Mouse (Mus musculus) splenic B cell, adult 2 months (primary cell): ENCODE data around the gene Gm3238.
"Not testable (repeated sequence)": the region's sequence is repeated elsewhere in the genome, so short reads cannot be mapped to it uniquely, and the experiment has no call there.

ENCODE experiments used
- DNase-seq: peaks from one replicate; pipeline ENCODE4 v3.0.0-alpha.2; 2011; ENCODE audit warnings: low read depth, low spot score
- H3K27me3 ChIP-seq: 2 replicates; pipeline ENCODE4 v1.6.1; 2012; ENCODE audit warnings: mild to moderate bottlenecking, low read length, moderate library complexity, mixed read lengths; ENCODE audit not compliant: control insufficient read depth, poor library complexity, insufficient read depth, severe bottlenecking
- H3K36me3 ChIP-seq: 2 replicates; pipeline ENCODE4 v1.6.1; 2012; ENCODE audit warnings: mild to moderate bottlenecking, low read length, moderate library complexity, mixed read lengths; ENCODE audit not compliant: control insufficient read depth, poor library complexity, insufficient read depth, severe bottlenecking

Gene Gm3238

DNA sequence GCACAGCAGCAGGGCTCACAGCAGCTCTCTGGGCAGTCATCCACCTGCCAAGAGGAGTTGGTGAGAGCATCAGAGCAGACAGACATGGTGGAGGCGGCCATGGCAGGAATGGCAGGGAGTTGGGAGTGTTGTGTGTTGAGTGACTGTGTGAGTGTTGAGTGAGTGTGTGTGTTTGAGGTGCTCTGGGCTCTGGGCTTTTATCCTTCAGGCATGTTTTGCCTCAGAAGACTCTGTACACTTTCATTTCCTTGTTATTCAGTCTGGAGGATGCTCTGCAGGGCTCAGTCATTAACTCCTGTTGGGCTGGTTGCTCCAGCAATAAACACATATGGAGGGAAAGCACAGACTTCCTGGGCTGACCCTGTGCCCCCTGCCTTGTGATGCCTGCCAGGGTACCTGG, at the start of gene Gm3238:
Gm3238 (minus strand) TSS at position 101 of the 400 bp plus-strand sequence.
- H3K36me3 ChIP-seq, H3K27me3 ChIP-seq, DNase-seq: not testable (repeated sequence)

DNA sequence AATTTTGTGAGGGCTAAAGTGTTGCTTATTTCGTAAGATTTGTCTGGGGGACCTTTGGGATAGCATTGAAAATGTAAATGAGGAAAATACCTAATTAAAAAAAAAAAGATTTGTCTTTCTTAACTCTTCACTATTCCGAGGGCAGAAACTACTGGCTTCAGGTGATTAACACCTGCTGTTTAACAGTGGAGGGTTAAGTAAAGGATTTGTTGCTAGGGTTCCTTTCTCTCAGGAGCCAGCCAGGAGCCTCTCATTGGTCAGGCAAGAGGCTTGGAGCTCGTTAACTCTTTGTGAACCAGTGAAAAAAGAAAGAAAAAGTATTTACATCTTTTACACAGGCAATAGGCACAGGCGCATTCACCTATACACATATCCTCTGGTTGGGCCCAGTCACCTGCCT, 48.1 kb upstream of the Gm3238 start:
- no peaks in the 10 kb centered on the region for H3K27me3 ChIP-seq
- H3K36me3 ChIP-seq, result no peaks in the 10 kb centered on the region
- no peak for DNase-seq

DNA sequence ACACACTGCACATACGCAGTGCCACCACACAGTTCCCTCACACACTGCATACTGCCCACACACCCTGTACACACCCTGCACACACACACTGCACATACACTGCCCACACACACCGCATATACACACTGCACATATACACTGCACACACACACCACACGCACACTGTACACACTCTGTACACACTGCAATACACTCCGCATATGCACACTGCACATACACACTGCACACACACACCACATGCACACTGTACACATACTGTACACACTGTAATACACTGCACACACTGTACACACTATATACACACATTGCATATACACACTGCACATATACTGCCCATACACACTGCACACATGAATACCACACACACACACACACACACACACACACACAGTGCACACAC, 47.4 kb upstream of the Gm3238 start:
- Histone ChIP-seq H3K36me3 (no peaks in the 10 kb centered on the region), H3K27me3 (no peaks in the 10 kb centered on the region)
- no peak for DNase-seq

DNA sequence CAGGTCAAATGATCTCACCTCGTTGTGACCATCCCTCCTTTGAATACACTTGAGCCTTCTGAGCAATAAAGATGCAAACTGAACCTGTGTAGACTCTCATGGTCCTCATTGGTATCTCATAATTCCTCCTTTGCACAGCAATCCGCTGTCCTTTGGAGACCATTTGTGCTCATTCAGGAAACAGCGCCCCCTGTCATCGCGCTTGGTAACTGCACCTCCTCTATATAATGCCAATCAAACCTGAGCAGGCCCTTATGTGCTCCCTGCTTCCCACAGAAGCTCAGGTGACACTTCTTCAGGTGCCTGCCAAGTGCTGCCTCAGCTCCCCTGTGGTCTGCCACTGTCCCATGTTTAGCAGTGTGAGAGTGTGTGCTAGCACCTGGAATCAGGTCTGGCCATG, 44.4 kb upstream of the Gm3238 start:
- DNase-seq, result peak; percentile 49

DNA sequence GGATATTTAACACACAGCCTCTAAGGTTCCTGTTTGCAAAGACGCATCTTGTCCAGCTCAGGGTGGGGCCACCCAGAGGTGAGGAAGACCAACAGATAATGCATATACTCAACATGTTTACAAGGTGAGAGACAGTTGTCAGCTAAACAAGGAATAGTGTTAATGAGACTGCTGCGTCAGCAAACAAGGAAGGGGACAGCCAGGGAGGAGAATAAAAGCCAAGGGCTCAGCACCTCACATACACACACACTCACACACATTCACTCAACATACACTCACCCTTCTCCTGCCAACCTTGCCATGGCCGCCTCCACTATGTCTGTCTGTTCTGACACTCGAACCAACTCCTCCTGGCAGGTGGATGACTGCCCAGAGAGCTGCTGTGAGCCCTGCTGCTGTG, 43.3 kb upstream of the Gm3238 start, which contains the start of gene Gm2696:
Gm2696 (plus strand) TSS at position 301 of the 400 bp plus-strand sequence.
- Histone ChIP-seq H3K27me3 (no peaks in the 10 kb centered on the region), H3K36me3 (no peaks in the 10 kb centered on the region)
- DNase-seq, result no peak

More for the DNA sequence above, 44.4 kb upstream of the Gm3238 start:
- Histone ChIP-seq H3K27me3 (no peaks in the 10 kb centered on the region), H3K36me3 (no peaks in the 10 kb centered on the region)

DNA sequence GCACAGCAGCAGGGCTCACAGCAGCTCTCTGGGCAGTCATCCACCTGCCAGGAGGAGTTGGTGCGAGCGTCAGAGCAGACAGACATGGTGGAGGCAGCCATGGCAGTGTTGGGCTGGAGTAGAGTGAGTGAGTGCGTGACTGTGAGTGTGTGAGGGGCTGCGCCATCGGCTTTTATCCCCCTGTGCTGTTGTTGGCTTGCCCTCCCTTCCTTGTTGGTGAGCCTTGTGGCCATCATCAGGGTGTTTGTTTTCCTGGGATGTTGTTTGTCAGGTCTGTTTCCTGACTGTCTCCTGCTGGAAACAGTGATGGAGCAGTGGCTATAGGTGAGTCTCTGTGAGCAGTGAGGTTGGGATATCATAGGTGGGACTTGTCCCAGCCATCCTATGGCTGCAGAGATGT, 40.6 kb upstream of the Gm3238 start, which contains the start of gene Gm9507:
Gm9507 (minus strand) TSS at position 101 of the 400 bp plus-strand sequence.
- Histone ChIP-seq H3K27me3 (no peaks in the 10 kb centered on the region), H3K36me3 (no peaks in the 10 kb centered on the region)
- no peak for DNase-seq

DNA sequence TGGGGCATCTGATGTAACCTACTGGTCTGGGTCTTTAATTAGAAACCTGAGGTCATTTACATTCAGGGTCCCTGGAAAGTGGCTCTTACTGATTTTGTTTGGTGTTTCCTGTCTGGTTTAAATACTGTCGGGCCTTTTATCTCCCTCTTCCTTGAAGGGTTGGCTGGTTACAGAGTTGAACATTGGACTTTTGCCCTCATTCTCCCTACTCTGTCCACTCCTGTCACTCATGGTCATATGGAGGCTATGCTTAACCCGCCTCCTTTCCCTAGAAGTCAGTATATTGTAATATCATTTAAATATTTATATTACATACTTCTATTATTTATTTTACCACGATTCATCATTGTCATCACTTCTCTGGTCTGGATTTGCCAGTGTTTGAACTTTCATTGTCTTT, 33.0 kb upstream of the Gm3238 start:
- no peaks in the 10 kb centered on the region for H3K36me3 ChIP-seq
- H3K27me3 ChIP-seq, result no peaks in the 10 kb centered on the region
- DNase-seq, result no peak

DNA sequence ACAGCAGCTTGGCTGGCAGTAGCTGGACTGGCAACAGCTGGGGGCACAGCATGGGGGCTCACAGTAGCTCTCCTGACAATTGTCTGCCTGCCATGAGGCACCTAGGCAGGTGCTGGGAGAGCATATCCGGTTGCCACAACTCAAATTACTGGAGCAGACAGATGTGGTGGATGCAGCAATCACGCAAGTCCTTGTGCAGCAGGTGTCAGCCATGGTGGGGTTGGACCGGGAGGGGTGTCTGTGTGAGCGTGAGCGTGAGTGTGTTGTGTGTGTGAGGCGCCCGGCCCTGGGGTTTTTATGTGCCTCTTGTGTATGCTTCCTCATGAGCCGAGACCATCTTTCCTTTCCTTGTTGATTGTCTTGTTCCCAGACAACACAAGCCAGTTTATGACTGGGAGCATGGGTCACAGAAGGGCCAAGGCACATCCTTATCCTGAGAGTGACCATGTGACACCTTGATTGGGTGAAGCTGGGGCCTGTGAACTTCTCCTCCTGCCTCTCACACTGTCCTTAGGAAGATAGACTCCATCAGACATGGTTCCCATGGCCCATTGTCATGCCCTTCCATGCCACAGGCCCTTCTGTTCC, 27.9 kb upstream of the Gm3238 start, which contains the start of gene Gm19668:
Gm19668 (minus strand) TSS at position 213 of the 588 bp plus-strand sequence.
- Histone ChIP-seq H3K27me3 (no peaks in the 10 kb centered on the region), H3K36me3 (no peaks in the 10 kb centered on the region)
- no peak for DNase-seq

DNA sequence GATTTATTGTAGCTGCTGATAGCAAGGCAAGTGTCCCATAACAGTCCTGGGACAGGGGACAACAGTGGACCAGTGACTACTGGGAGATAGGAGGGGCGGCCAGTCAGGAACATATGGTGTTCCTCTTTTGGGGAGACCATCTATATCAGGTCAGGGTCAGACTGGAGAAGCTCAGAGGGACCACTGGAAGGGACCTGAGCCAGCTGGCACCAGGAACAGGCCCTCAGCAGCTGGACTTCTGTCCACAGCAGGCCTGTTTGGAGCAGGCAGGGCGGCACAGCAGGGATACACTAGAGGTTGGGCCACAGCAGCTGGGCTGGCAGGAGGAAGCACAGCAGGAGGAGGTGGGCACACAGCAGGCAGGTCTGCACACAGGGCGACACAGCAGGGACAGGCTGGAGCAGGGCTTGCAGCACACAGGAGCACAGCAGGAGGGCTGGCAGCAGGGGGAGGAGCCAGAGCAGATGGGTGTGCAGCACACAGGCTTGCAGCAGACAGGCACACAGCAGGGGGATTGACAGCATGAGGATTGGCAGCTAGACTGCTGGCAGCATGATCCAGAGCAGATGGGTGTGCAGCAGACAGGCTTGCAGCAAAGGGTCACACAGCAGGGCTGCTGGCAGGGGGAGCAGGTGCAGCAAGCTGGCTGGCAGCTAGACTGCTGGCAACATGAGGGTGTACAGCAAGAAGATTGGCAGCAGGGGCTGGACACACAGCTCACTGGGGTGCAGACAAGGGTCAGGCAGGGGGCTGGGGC, 27.2 kb upstream of the Gm3238 start:
- H3K27me3 ChIP-seq, H3K36me3 ChIP-seq, DNase-seq: not testable (repeated sequence)

DNA sequence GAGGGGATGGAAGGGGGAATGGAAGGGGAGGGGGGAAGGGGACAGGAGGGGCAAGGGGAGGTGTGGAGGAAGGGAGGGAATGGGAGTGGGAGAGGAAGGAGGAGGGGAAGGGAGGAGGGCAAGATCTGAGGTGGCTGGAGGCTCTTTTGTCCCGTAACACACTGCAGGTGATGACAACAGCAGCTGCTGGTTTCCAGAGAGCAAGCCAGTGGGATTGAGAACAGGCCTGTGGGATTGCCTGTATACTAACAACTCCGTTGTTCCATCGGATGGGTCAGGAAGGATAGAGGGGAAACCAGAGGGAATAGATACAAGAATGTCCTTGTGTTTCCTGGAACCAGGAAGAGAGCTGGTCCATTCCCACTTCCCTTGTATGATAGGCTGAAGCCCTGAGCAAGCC, 26.6 kb upstream of the Gm3238 start:
- no peak for DNase-seq
- H3K36me3 ChIP-seq, result no peaks in the 10 kb centered on the region
- no peaks in the 10 kb centered on the region for H3K27me3 ChIP-seq

DNA sequence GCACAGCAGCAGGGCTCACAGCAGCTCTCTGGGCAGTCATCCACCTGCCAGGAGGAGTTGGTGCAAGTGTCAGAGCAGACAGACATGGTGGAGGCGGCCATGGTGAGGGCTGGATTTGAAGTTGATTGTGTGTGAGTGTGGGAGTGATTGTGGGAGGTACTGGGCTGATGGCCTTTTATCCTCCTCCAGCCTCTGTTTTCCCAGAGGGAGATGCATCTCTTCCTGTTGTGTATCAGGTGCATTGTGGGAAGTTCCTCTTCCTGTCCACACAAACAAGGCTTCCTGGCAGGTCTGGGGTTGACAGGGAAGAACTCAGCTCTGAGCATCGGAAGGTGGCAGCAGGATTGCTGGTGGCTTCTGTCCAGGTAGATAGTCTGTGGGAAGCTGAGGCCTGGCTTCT, 23.9 kb upstream of the Gm3238 start, which contains the start of gene Gm9639:
Gm9639 (minus strand) TSS at position 101 of the 400 bp plus-strand sequence.
- DNase-seq, result no peak
- no peaks in the 10 kb centered on the region for H3K27me3 ChIP-seq

DNA sequence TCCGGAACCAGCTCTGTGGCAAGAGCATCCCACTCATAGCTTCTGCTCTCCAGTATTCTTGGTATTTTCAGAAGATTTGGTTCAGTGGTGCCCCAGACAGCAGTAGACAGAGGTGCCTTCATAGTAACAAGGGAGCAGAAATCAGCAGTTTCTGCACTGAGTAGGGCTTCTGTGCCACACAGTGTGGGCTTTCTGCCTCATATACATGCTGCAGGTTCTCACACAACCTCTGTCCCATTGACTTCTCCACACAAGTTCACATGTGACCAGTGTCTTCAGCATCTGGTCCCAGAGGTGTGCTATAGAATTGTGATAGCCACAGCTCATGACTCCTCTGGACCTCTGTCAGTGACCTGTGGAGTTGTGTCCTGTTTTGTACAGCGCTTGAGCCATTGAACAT, 17.5 kb upstream of the Gm3238 start:
- Histone ChIP-seq H3K36me3 (no peaks in the 10 kb centered on the region), H3K27me3 (no peaks in the 10 kb centered on the region)
- DNase-seq, result no peak

More for the DNA sequence above, 23.9 kb upstream of the Gm3238 start, which contains the start of gene Gm9639:
- no peaks in the 10 kb centered on the region for H3K36me3 ChIP-seq

DNA sequence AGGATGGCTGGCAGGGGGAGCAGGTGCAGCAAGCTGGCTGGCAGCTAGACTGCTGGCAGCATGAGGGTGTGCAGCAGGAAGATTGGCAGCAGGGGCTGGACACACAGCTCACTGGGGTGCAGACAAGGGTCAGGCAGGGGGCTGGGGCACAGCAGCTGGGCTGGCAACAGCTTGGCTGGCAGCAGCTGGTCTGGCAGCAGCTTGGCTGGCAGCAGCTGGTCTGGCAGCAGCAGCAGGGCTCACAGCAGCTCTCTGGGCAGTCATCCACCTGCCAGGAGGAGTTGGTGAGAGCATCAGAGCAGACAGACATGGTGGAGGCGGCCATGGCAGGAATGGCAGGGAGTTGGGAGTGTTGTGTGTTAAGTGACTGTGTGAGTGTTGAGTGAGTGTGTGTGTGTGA, 16.8 kb upstream of the Gm3238 start, which contains the start of gene Gm7137:
Gm7137 (minus strand) TSS at position 325 of the 400 bp plus-strand sequence.
- DNase-seq, H3K36me3 ChIP-seq, H3K27me3 ChIP-seq: not testable (repeated sequence)

DNA sequence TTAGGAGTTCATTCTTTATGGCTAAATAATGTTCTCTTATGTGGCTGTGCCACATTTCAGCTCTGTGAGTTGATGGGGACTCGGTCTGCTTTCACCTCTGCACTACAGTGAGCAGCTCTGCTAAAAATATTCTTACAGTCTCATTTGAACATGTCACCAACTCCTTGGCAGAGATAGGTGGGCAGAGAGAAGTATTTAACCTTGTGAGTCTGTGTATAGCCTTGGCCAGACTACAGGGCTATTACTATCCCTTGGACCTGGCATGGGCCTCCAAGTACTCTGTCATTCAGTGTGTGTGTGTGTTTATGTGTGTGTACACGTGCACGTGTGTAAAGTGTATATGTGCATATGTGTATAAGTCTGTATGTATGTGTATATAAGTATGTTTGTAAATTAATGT, 12.3 kb upstream of the Gm3238 start:
- DNase-seq, H3K36me3 ChIP-seq, H3K27me3 ChIP-seq: not testable (repeated sequence)

DNA sequence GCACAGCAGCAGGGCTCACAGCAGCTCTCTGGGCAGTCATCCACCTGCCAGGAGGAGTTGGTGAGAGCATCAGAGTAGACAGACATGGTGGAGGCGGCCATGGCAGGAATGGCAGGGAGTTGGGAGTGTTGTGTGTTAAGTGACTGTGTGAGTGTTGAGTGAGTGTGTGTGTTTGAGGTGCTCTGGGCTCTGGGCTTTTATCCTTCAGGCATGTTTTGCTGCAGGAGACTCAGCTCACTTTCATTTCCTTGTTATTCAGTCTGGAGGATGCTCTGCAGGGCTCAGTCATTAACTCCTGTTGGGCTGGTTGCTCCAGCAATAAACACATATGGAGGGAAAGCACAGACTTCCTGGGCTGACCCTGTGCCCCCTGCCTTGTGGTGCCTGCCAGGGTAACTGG, 11.3 kb upstream of the Gm3238 start, which contains the start of gene Gm3250:
Gm3250 (minus strand) TSS at position 101 of the 400 bp plus-strand sequence.
- DNase-seq, H3K27me3 ChIP-seq, H3K36me3 ChIP-seq: not testable (repeated sequence)
